Mouse (Mus musculus) megakaryocyte, embryonic 14.5 days (primary cell): ENCODE data around the gene Gm3646. TPM values are rescaled to one million over a fixed set of nuclear protein-coding genes. Genes with fewer than 3 reads are reported as not detected.
A peak's percentile ranks its signal among the peaks of the same experiment; 100 is the strongest.

Experiments used
- H3K27me3 ChIP-seq: replicated peaks from 2 replicates; pipeline ENCODE3; 2012; ENCODE audit warnings: inconsistent platforms
- H3K36me3 ChIP-seq: replicated peaks from 2 replicates; pipeline ENCODE3; 2012; ENCODE audit warnings: low read length, inconsistent platforms, mixed read lengths
- H3K4me1 ChIP-seq: 2 replicates; pipeline ENCODE4 v1.6.1; 2012; ENCODE audit warnings: inconsistent platforms
- H3K4me3 ChIP-seq: replicated peaks from 2 replicates; pipeline ENCODE3; 2012; ENCODE audit warnings: moderate library complexity, mild to moderate bottlenecking, inconsistent platforms
- H3K9me3 ChIP-seq: 2 replicates; pipeline ENCODE4 v1.6.1; 2012; ENCODE audit warnings: inconsistent platforms
- FLI1 ChIP-seq: IDR thresholded peaks from 2 replicates; pipeline ENCODE4 v1.6.1; 2012; ENCODE audit warnings: low read length, inconsistent platforms, mixed read lengths
- GATA1 ChIP-seq: IDR thresholded peaks from 3 replicates; pipeline ENCODE4 v1.6.1; 2012; ENCODE audit warnings: mixed read lengths, low read length, inconsistent platforms, borderline replicate concordance
- polyA plus RNA-seq: library from polyadenylated mRNA; stranded (reverse); fragments of >175 nt; gene quantifications from 2 replicates; pipeline ENCODE4 v1.2.3, GENCODE M21; 2012; ENCODE audit warnings: low replicate concordance; ENCODE audit not compliant: insufficient read depth

Gene Gm3646
- polyA plus RNA-seq, 1 experiment: not detected

- Histone ChIP-seq H3K4me3 (no peak overlapping the region), H3K4me1 (peaks cover 20% of the 10 kb centered on the region), H3K27me3 (peaks cover 16% of the 10 kb centered on the region), H3K9me3 (no peaks in the 10 kb centered on the region; the same call in 1 of the 2 replicates), H3K36me3 (no peaks in the 10 kb centered on the region)
- TF ChIP-seq GATA1 (no peak), FLI1 (no peak)
Measured at GRCm38 (mm10) chr1:39765854-39766493, 39.2 kb downstream of the Gm3646 start.

DNA sequence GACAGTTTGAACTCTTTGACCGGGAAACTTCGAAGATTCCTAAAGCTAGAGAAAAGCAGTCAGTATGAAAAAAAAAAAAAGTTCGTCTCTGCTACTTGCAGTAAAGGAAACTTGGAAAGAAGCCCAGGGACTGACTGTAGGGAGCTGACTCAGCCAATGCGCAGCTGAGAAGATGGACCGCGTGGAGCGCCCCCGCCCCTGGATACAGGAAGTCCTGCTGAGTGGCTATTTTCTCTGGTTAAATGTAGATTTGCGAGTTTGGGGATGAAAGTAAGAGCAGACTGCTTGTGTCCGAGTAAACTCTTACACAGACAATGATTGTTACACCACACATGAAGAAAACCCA is 43.1 kb downstream of the Gm3646 start:
- H3K9me3 ChIP-seq: no peaks in the 10 kb centered on the region; the same call in 1 of the 2 replicates
- peak overlapping the region; percentile 85 for H3K4me3 ChIP-seq
- peaks cover 52% of the 10 kb centered on the region for H3K4me1 ChIP-seq
- peaks cover 30% of the 10 kb centered on the region for H3K27me3 ChIP-seq
- TF ChIP-seq GATA1 (no peak), FLI1 (no peak)
- H3K36me3 ChIP-seq: no peaks in the 10 kb centered on the region

GRCm38 (mm10) chr1:39761211-39762024 is 43.7 kb downstream of the Gm3646 start:
- peak overlapping the region; percentile 85 for H3K4me3 ChIP-seq

GRCm38 (mm10) chr1:39760181-39760715 is 44.9 kb downstream of the Gm3646 start:
- TF ChIP-seq GATA1: no peak
- TF ChIP-seq FLI1: no peak

More at GRCm38 (mm10) chr1:39761211-39762024, 43.7 kb downstream of the Gm3646 start:
- Histone ChIP-seq H3K27me3 (peaks cover 30% of the 10 kb centered on the region), H3K36me3 (no peaks in the 10 kb centered on the region), H3K9me3 (no peaks in the 10 kb centered on the region), H3K4me1 (peaks cover 55% of the 10 kb centered on the region)
- TF ChIP-seq GATA1: no peak
- no peak for TF ChIP-seq FLI1

GRCm38 (mm10) chr1:39759231-39760175 is 45.6 kb downstream of the Gm3646 start:
- Histone ChIP-seq H3K36me3 (no peaks in the 10 kb centered on the region), H3K9me3 (no peaks in the 10 kb centered on the region), H3K4me3 (peak overlapping the region; percentile 53), H3K4me1 (peaks cover 66% of the 10 kb centered on the region), H3K27me3 (peaks cover 28% of the 10 kb centered on the region)
- TF ChIP-seq GATA1 (no peak), FLI1 (no peak)

More at GRCm38 (mm10) chr1:39760181-39760715, 44.9 kb downstream of the Gm3646 start:
- Histone ChIP-seq H3K4me1 (peaks cover 58% of the 10 kb centered on the region), H3K4me3 (no peak overlapping the region), H3K36me3 (no peaks in the 10 kb centered on the region), H3K9me3 (no peaks in the 10 kb centered on the region), H3K27me3 (peaks cover 24% of the 10 kb centered on the region)

- TF ChIP-seq GATA1 (no peak), FLI1 (no peak)
Measured at GRCm38 (mm10) chr1:39758244-39758643, 46.9 kb downstream of the Gm3646 start.

DNA sequence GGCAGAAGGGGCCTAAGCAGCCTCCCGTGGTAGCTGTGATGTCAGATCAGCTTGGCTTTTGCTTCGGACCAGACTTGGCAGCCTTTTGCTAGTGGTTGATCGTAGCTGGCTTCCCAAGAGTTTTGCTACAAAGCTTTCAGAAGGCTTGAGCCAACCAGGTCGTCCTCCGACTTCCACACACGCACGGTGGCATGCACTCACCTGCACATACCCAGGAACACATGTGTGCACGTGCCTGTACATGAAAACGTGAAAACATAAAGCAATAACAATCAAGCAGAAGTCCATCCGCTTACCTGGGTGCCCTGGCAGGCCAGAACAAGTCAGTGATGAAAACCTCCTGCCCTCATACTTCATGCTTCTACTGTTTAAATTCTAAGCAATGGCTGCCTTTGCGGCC is 48.2 kb downstream of the Gm3646 start:
- Histone ChIP-seq H3K4me3 (no peak overlapping the region), H3K36me3 (no peaks in the 10 kb centered on the region), H3K9me3 (peaks cover 3% of the 10 kb centered on the region), H3K4me1 (peaks cover 72% of the 10 kb centered on the region), H3K27me3 (peaks cover 26% of the 10 kb centered on the region)
- TF ChIP-seq GATA1: no peak
- no peak for TF ChIP-seq FLI1

More at GRCm38 (mm10) chr1:39758244-39758643, 46.9 kb downstream of the Gm3646 start:
- no peak overlapping the region for H3K4me3 ChIP-seq
- H3K36me3 ChIP-seq: no peaks in the 10 kb centered on the region
- peaks cover 26% of the 10 kb centered on the region for H3K27me3 ChIP-seq
- H3K4me1 ChIP-seq: peaks cover 78% of the 10 kb centered on the region
- H3K9me3 ChIP-seq: no peaks in the 10 kb centered on the region

- peaks cover 23% of the 10 kb centered on the region for H3K27me3 ChIP-seq
- no peaks in the 10 kb centered on the region for H3K36me3 ChIP-seq
- H3K4me1 ChIP-seq: peaks cover 74% of the 10 kb centered on the region
- peaks cover 3% of the 10 kb centered on the region for H3K9me3 ChIP-seq
- peak overlapping the region; percentile 77 for H3K4me3 ChIP-seq
- TF ChIP-seq FLI1: no peak
- no peak for TF ChIP-seq GATA1
Measured at GRCm38 (mm10) chr1:39754224-39754957, 50.7 kb downstream of the Gm3646 start.

Other genes starting within 250 kb of the Gm3646 start
- 3.8 and 26.0 TPM in 2 replicates for gene Rnf149, start 227.9 kb downstream of the Gm3646 start, polyA plus RNA-seq
- gene Creg2, start 153.9 kb downstream of the Gm3646 start, polyA plus RNA-seq: 0.13 TPM in 1 of 2 replicates, not detected in the other
- 0.34 TPM in 1 of 2 replicates, not detected in the other for gene Rfx8, start 84.3 kb downstream of the Gm3646 start, polyA plus RNA-seq
- gene Map4k4, start 95.6 kb upstream of the Gm3646 start, polyA plus RNA-seq: 13.5 and 22.8 TPM in 2 replicates